Comparison of ENCODE assay signal across 20 mouse cellular contexts in the genomic region with DNA sequence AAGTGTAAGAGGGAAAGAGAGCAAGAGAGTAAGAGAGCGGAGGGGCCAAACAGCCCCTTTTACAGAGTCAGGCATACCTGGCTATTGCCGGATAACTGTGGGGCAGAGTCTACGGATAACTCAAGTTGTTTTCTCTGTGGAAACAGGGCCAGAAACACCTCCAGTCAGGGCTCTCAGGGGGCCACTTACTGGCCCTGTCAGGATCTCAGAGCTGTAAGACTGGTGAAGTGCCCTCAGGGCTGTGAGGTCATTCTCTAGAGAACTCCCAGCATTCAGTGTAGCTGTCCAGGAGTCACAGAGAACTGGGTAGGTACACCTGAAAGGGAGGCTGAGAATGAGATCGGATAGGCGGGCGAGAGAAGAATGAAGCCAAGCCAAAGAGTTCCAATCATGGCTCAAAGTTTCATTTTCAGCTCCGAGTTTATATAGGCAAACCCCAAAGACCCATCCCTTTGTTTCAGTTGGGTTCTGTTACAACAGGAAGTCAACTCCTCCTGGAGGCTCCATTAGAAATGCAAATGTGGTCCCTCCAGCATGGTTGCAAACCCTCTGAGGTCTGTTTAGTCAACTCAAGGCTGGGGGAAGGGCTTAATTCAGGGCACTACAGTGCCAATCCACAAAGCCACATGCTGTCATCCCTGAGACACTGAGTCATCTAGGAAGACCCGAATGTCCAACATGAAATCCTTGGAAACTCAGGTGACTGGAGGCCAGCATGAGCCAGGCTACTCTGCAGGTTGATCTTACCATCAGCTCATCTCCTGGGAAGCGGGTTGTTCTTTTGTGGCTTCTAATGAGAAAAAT. TPM values are rescaled to one million over a fixed set of nuclear protein-coding genes. Genes with fewer than 3 reads are reported as not detected.
DNase-seq lines count a peak whose midpoint lies in the region; ATAC-seq lines count a peak whose summit lies in the region.
"Had no signal": no experiment of that assay in that cellular context is flagged by ENCODE, and none has a peak within 500 bp of the region (broad histone marks: within the 10 kb centered on the region; RNA-seq: fewer than 3 reads in every experiment).

No protein-coding gene starts in this region.

- no peak for ATAC-seq in megakaryocyte-erythroid progenitor cell, adult 5-6 weeks (replicated peaks; ENCODE audit: low FRiP score, low TSS enrichment, poor library complexity, severe bottlenecking)
- ATAC-seq: activated CD4-positive, CD25-positive, alpha-beta regulatory T cell, adult 4 months; forebrain, embryonic 13.5 days; inflammation-experienced regulatory T-cells, adult 6 months had no signal

- DNase-seq in ES-CJ7 (ENCODE audit: low read depth, low spot score) (peak; percentile 96), ZHBTc4 (ENCODE audit: low read depth, low spot score) (peak; percentile 91)
- peak; percentile 37 for DNase-seq in lung, postnatal 10 days
- no peak for DNase-seq in urinary bladder, postnatal 10 days (ENCODE audit: low spot score)
- DNase-seq in right cerebral cortex, adult 18-20 months: no peak
- DNase-seq: adrenal gland, adult 2 months; B cell, adult 2 months; cerebellum, adult 8-10 months; cerebellum, postnatal 25 days; gastrocnemius, postnatal 14 days; heart, adult 18-20 months; heart, postnatal 4 days; kidney, adult 11 months; kidney, postnatal 14 days; right cerebral cortex, postnatal 14 days; thymus, postnatal 4 days had no signal

RNA-seq across cellular contexts. Expression of gene Mtcl1, which starts 34.3 kb away (rescaled TPM):
- not detected in 2 replicates for total RNA-seq in megakaryocyte-erythroid progenitor cell, adult 5-6 weeks (2014; fragmentation: Nextera tagmentation)
- total RNA-seq in megakaryocyte-erythroid progenitor cell, adult 5-6 weeks (2017): not detected in 2 replicates

RNA-seq across cellular contexts. Expression of gene Rab12, which starts 35.7 kb away (rescaled TPM):
- total RNA-seq in megakaryocyte-erythroid progenitor cell, adult 5-6 weeks (2014; fragmentation: Nextera tagmentation): 15.3 and 24.4 TPM in 2 replicates
- total RNA-seq in megakaryocyte-erythroid progenitor cell, adult 5-6 weeks (2017): 21.4 and 22.4 TPM in 2 replicates

Comparison
In these comparisons a context has a peak if more than half of its experiments do, and no peak if none do; other contexts are left out.
1. DNase-seq: peak in ES-CJ7 (single experiment), ZHBTc4 (single experiment) and lung, postnatal 10 days (single experiment); none in urinary bladder, postnatal 10 days (single experiment) and right cerebral cortex, adult 18-20 months (single experiment).